Mouse (Mus musculus) heart, embryonic 12.5 days (tissue): Measurements from ENCODE around the gene Slc10a7. TPM values are rescaled to one million over a fixed set of nuclear protein-coding genes. Genes with fewer than 3 reads are reported as not detected.

ENCODE experiments used
- ATAC-seq: fragments of 200-750 bp; cut with Nextera tagmentation; 2 replicates; pipeline ENCODE4 v1.8.0; 2017; ENCODE audit warnings: moderate TSS enrichment, moderate library complexity; ENCODE audit not compliant: insufficient number of reproducible peaks, low FRiP score
- H3K27ac ChIP-seq: fragments of 300-500 bp; sonication (generic); 2 replicates; pipeline ENCODE4 v1.5.1; 2016; ENCODE audit warnings: mild to moderate bottlenecking, moderate library complexity; ENCODE audit not compliant: poor library complexity, severe bottlenecking
- H3K27me3 ChIP-seq: fragments of 300-500 bp; sonication (generic); replicated peaks from 2 replicates; pipeline ENCODE4 v1.6.1; 2016; ENCODE audit warnings: mild to moderate bottlenecking, moderate library complexity
- H3K36me3 ChIP-seq: fragments of 300-500 bp; sonication (generic); 2 replicates; pipeline ENCODE4 v1.6.1; 2016; ENCODE audit warnings: mild to moderate bottlenecking, moderate library complexity
- H3K4me1 ChIP-seq: fragments of 300-500 bp; sonication (generic); replicated peaks from 2 replicates; pipeline ENCODE4 v1.6.1; 2016; ENCODE audit warnings: mild to moderate bottlenecking
- H3K4me2 ChIP-seq: fragments of 300-500 bp; sonication (generic); 2 replicates; pipeline ENCODE4 v1.6.1; 2016; ENCODE audit warnings: mild to moderate bottlenecking, moderate library complexity
- H3K4me3 ChIP-seq: fragments of 300-500 bp; sonication (generic); 2 replicates; pipeline ENCODE4 v1.5.1; 2016; ENCODE audit warnings: mild to moderate bottlenecking
- H3K9ac ChIP-seq: fragments of 300-500 bp; sonication (generic); 2 replicates; pipeline ENCODE4 v1.6.1; 2016; ENCODE audit warnings: mild to moderate bottlenecking, moderate library complexity
- H3K9me3 ChIP-seq: fragments of 300-500 bp; sonication (generic); replicated peaks from 2 replicates; pipeline ENCODE4 v1.6.1; 2016; ENCODE audit warnings: mild to moderate bottlenecking, moderate library complexity
- WGBS: fragments of 180-500 bp; shearing (Covaris S2); methylation state at CpG from one replicate; pipeline ENCODE4 v1.1.7; 2016; 5-methylcytosine and 5-hydroxymethylcytosine counted together
- polyA plus RNA-seq: library from polyadenylated mRNA; unstranded; fragments of >200 nt; fragmentation: Nextera tagmentation; extraction: Ambion mirVana; gene quantifications from 2 replicates; pipeline ENCODE4 v1.2.1, GENCODE M21; 2016

Gene Slc10a7
- polyA plus RNA-seq, 1 experiment from 2014 or later: 12.9 TPM

DNA sequence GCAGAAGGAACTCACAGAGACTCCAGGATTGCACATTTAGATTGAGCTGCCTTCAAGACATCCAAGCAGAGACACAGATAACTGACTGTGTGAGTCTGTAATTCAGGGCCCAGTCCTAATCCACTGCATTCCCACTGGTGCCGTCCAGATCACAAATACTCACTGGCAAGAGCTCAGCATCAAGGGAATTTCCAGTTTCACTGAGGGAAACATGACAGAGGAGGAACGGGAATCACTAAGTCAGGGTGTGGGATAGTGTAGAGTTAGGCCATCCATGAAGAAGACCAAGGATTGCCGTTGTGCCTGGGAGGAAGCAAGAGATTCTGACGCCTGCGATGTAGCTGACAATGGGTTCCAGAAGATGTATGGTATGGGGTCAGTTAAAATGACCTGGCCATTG, 159.1 kb downstream of the Slc10a7 start:
- H3K36me3 ChIP-seq: peaks cover 12% of the 10 kb centered on the region
- H3K4me2 ChIP-seq: no peak overlapping the region
- no peaks in the 10 kb centered on the region for H3K27me3 ChIP-seq
- ATAC-seq: no peak
- H3K27ac ChIP-seq: no peak overlapping the region
- no peaks in the 10 kb centered on the region for H3K4me1 ChIP-seq
- H3K9ac ChIP-seq: no peak overlapping the region
- 90% methylated on average over 5 of the region's 5 CpGs for WGBS
- peaks cover 5% of the 10 kb centered on the region; the same call in 1 of the 2 replicates for H3K9me3 ChIP-seq
- H3K4me3 ChIP-seq: no peak overlapping the region

DNA sequence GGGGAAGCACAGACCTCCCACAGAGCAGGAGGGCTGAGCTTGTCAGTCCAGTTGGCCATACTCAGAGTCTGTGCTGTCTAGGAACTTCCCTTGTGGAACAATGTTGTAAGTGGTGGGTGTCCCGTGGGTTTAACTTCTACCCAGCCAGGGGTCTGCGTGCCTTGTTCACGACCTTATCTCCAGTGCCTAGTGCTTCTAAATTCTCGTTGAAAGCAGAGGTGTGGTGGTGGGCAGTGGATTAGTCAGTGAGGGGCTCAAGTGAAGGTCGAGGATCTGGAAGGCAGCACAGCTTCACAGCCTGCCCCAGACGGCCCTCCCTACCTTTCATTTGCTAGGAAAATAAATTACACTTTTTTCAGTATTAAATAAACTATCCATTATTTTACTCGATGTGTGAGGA, 161.1 kb downstream of the Slc10a7 start:
- Histone ChIP-seq H3K36me3 (peaks cover 9% of the 10 kb centered on the region), H3K9me3 (peaks cover 5% of the 10 kb centered on the region; the same call in 1 of the 2 replicates), H3K4me1 (no peaks in the 10 kb centered on the region), H3K4me3 (no peak overlapping the region), H3K27ac (no peak overlapping the region), H3K4me2 (no peak overlapping the region), H3K27me3 (no peaks in the 10 kb centered on the region), H3K9ac (no peak overlapping the region)
- no peak for ATAC-seq
- WGBS: 67% methylated on average over 7 of the region's 7 CpGs

DNA sequence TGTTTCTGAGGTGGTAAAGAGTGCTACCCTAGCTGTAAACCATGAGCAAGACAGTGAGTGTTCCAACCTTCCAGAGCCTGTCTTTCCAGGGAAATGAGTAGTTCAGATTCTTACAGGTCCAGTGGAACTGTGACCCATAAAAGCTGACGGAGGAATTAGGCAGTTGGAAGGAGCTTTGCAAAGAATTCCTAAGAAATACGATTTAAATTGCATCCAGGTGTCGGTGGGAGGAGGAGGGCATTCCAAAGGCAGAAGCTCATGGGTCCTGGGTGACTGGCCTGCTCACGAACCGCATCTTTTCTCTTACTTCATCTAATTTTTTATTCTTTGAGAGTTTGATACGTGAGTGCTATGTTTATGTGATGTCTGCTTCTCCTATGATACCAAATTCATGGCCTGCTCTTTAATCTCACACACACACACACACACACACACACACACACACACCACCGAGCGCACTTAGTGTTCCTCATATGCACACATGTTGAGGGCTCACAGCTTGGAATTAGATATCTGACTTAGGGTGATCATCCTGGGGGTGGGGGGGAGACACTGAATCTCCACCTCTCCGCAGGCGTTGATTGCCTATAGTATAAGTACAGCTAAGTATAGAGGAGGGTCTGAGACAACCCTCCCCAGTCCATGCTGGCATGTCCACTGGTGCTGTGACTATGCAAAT, 169.5 kb downstream of the Slc10a7 start:
- Histone ChIP-seq H3K27ac (no peak overlapping the region), H3K4me2 (no peak overlapping the region), H3K36me3 (peaks cover 10% of the 10 kb centered on the region), H3K4me1 (no peaks in the 10 kb centered on the region), H3K9ac (no peak overlapping the region), H3K4me3 (no peak overlapping the region), H3K27me3 (no peaks in the 10 kb centered on the region), H3K9me3 (no peaks in the 10 kb centered on the region)
- ATAC-seq: no peak
- WGBS: 84% methylated on average over 10 of the region's 10 CpGs

DNA sequence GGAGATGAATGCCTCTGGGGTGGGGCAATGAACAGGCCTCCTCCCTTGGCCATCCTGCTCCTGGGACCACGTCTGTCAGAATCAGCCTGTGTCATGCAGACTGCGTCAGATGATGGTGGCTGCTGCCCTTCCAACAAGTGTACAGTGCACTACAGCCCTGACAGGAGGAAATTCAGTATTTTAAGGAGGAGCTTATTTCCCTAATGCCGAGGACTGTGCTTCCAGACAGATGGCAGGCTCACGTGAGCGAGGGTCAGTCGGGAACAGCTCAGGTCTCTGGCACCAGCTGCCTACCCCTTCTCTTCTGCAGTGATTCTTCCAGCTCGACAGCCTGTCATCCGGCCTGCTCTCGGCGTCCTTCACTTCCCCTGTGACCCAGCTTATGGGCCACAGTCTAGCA, 181.6 kb downstream of the Slc10a7 start:
- Histone ChIP-seq H3K4me2 (no peak overlapping the region), H3K9ac (no peak overlapping the region)
- 75% methylated on average over 10 of the region's 10 CpGs for WGBS

DNA sequence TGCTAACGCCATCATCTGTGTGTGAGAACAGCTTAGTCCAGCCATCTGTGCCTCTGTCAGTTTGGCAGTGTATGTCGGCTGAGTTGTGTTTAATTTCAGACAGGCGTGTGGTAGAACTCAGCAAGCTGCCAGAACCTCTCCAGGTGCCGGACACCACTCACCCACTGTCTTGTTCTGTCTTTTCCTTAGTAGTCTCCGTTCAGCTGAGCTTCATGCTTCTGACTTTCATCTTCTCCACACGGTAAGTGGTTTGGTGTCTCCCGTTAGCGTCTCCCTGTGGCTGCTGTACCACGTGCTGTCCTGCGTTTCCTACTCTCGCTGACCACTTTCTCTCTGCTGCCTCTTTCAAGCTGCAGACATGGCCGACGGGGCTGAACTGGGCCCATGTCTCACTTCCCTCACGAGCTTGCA, 189.2 kb downstream of the Slc10a7 start:
- Histone ChIP-seq H3K4me2 (no peak overlapping the region), H3K27me3 (no peaks in the 10 kb centered on the region), H3K9ac (no peak overlapping the region), H3K36me3 (peaks cover 43% of the 10 kb centered on the region), H3K27ac (no peak overlapping the region), H3K4me3 (no peak overlapping the region), H3K9me3 (peaks cover 9% of the 10 kb centered on the region; the same call in 1 of the 2 replicates), H3K4me1 (no peaks in the 10 kb centered on the region)
- WGBS: 90% methylated on average over 14 of the region's 14 CpGs
- no peak for ATAC-seq

More for the DNA sequence above, 181.6 kb downstream of the Slc10a7 start:
- Histone ChIP-seq H3K27ac (no peak overlapping the region), H3K4me1 (peaks cover 10% of the 10 kb centered on the region), H3K36me3 (peaks cover 9% of the 10 kb centered on the region; the same call in 1 of the 2 replicates), H3K9me3 (no peaks in the 10 kb centered on the region), H3K27me3 (no peaks in the 10 kb centered on the region), H3K4me3 (no peak overlapping the region)
- no peak for ATAC-seq

DNA sequence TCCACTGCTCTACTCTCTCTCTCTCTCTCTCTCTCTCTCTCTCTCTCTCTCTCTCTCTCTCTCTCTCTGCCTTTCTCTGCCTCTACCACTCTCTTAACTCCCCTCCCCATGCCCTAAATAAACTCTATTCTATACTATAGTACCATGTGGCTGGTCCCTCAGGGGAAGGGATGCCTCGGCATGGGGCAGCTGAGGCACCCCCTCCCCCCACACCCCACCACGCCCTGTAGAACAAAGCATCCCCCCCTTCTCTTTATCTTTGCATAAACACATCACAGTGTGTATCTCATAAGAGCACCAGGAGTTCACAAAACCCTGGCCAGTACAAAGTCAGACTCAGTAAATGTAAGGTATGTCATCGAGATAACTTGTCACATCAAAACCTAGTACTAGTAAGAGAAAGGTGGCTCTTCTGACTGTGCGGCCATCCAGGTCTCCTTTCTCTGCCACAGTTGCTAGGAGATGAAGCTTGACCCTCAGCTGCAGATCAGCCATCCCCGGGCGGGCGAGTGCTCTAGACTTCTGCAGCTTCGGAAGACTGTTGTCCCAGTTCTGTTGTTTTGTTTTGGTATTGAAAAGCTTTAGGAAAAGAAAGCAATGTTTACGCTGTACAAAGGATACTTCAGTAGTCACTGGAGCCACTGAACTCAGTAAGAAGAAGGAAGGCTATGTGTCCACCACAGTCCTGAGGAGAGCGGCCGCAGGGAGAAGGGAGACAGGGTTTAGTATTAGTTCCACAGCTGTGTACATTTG, 194.1 kb downstream of the Slc10a7 start:
- Histone ChIP-seq H3K27ac (no peak overlapping the region), H3K4me2 (no peak overlapping the region), H3K36me3 (peaks cover 33% of the 10 kb centered on the region), H3K4me3 (no peak overlapping the region), H3K9ac (no peak overlapping the region), H3K9me3 (peaks cover 6% of the 10 kb centered on the region; the same call in 1 of the 2 replicates), H3K4me1 (peaks cover 8% of the 10 kb centered on the region), H3K27me3 (no peaks in the 10 kb centered on the region)
- 62% methylated on average over 11 of the region's 11 CpGs for WGBS
- no peak for ATAC-seq

DNA sequence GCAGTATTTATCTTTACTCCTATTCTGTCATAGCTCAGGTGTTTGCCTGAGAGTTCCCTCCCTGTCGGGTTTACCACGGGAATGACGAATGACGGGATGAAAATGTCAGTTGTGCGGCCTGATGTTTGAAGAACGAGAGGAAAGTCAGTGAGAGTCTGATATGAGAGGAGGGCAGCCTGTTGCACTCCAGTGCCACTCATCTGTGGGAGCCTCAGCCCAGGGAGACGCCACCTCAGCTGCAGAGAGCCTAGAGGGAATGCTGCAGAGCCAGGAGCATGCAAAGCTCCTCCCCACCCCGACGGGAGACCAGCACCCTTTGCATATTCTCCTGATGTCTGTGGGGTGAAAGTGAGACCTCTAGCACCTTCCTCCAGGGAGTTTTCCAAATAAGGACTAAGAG, 196.8 kb downstream of the Slc10a7 start:
- H3K9ac ChIP-seq: no peak overlapping the region
- H3K4me1 ChIP-seq: peaks cover 8% of the 10 kb centered on the region
- no peak for ATAC-seq
- 32% methylated on average over 9 of the region's 9 CpGs for WGBS
- H3K4me2 ChIP-seq: no peak overlapping the region
- no peaks in the 10 kb centered on the region for H3K27me3 ChIP-seq
- peaks cover 20% of the 10 kb centered on the region for H3K36me3 ChIP-seq
- peaks cover 4% of the 10 kb centered on the region; the same call in 1 of the 2 replicates for H3K9me3 ChIP-seq
- H3K4me3 ChIP-seq: no peak overlapping the region
- H3K27ac ChIP-seq: no peak overlapping the region

DNA sequence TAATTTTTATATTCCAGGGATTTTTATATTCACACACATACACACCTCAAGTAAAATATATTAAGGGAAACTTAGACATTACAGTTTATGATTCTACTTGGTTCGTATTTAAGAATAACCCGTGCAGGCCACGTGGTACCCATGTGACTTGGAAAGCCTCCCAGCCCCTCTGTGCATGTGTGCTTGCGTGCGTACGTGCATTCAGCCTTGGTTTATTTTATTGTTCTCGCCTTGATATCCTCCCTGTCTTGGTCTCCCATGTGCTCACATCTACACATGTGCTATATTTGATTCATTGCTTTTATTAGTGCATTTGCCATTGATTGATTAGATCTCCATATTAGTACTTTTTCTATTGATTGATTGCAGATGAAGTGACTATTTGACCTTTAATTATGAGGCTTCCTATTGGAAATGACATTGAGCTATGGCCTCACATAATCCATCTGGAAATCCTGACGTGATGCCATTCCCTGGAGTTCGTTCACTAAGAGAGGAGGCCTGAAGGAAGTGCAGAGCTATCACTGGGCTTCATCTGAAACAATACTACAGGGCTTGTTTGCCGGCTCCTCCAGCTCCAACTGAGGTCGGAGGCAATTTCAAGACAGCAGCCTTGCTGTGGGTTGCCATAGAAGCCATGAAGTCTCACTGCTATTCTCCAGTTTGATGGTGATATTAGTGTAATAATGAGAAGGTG, 200.9 kb downstream of the Slc10a7 start:
- no peak for ATAC-seq
- H3K4me2 ChIP-seq: no peak overlapping the region
- 83% methylated on average over 11 of the region's 11 CpGs for WGBS
- H3K4me1 ChIP-seq: peaks cover 21% of the 10 kb centered on the region
- H3K4me3 ChIP-seq: no peak overlapping the region
- H3K36me3 ChIP-seq: peaks cover 10% of the 10 kb centered on the region; the same call in 1 of the 2 replicates
- no peak overlapping the region for H3K9ac ChIP-seq
- no peaks in the 10 kb centered on the region for H3K9me3 ChIP-seq
- no peak overlapping the region for H3K27ac ChIP-seq
- no peaks in the 10 kb centered on the region for H3K27me3 ChIP-seq

DNA sequence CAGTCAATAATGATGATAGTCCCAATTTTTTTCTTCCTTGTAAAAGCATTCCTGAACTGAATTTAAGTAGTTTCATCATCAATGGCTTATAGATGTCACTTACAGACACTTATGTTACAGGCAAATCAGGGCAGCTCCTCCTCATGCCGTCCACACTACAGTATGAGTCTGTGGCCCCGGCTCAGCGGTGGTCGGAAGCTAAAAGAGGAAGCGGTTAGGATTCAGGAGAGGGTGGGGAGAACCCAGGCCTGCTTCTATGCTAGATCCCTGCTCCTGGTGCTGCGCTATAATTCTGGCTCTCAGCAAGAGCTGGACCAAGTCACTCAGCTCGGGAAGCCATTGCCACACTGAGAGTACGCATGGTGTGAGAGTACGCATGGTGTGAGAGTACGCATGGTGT, 201.8 kb downstream of the Slc10a7 start:
- 88% methylated on average over 10 of the region's 10 CpGs for WGBS
- ATAC-seq: no peak
- H3K27me3 ChIP-seq: no peaks in the 10 kb centered on the region

DNA sequence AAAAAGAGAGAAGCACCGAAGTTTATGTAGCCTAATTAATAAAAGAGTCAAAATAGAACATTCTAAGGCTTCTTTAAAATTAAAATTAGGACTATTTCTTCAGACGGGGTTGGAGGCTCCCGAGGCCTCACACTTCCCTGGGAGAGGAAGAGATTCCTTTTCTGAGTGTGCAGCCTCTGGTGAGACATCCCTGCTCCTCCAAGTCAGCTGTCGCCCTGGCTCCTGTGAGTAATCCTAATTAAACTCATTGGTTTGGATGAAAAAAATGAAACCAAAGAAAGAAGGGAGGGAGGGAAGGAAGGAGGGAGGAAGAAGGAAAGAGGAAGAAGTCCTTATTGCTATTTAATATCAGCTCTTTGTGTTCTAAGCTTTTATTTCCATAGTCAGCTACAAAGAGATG, 205.7 kb downstream of the Slc10a7 start:
- Histone ChIP-seq H3K27me3 (no peaks in the 10 kb centered on the region), H3K4me1 (peaks cover 21% of the 10 kb centered on the region), H3K9ac (no peak overlapping the region), H3K4me2 (no peak overlapping the region), H3K27ac (no peak overlapping the region), H3K9me3 (peaks cover 6% of the 10 kb centered on the region), H3K36me3 (peaks cover 14% of the 10 kb centered on the region; the same call in 1 of the 2 replicates), H3K4me3 (no peak overlapping the region)
- WGBS: 71% methylated on average over 4 of the region's 4 CpGs
- ATAC-seq: no peak

More for the DNA sequence above, 201.8 kb downstream of the Slc10a7 start:
- no peak overlapping the region for H3K27ac ChIP-seq
- H3K4me2 ChIP-seq: no peak overlapping the region
- H3K36me3 ChIP-seq: peaks cover 10% of the 10 kb centered on the region; the same call in 1 of the 2 replicates
- H3K9me3 ChIP-seq: no peaks in the 10 kb centered on the region
- H3K4me3 ChIP-seq: no peak overlapping the region
- no peak overlapping the region for H3K9ac ChIP-seq
- peaks cover 15% of the 10 kb centered on the region for H3K4me1 ChIP-seq

DNA sequence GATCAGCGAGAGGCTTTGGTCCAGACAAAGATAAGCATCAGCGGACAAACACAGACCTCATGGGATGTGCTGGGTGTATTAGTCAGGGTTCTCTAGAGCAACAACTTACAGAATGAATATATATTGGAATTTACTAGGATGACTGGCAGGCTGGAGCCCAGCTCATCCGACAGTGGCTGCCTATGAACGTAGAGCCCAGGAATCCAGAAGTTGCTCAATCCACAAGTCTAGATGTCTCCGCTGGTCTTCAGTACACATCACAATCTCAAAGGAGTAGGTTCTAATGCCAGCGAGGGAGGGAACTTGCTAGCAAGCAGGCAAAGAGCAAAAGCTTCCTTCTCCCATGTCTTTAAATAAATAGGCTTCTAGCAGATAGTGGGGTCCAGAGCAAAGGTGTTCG, 207.4 kb downstream of the Slc10a7 start:
- WGBS: 85% methylated on average over 7 of the region's 7 CpGs
- no peak overlapping the region for H3K4me3 ChIP-seq
- no peak overlapping the region for H3K27ac ChIP-seq
- no peaks in the 10 kb centered on the region for H3K27me3 ChIP-seq
- peaks cover 6% of the 10 kb centered on the region for H3K9me3 ChIP-seq
- no peak overlapping the region for H3K9ac ChIP-seq
- H3K4me2 ChIP-seq: no peak overlapping the region
- 0 out of 2 replicates have a peak, but pooled peaks cover 8% of the 10 kb centered on the region for H3K36me3 ChIP-seq
- H3K4me1 ChIP-seq: peaks cover 38% of the 10 kb centered on the region
- ATAC-seq: no peak
